Mouse (Mus musculus): Measurements from ENCODE around the gene Tnrc6a.

Gene Tnrc6a

DNA sequence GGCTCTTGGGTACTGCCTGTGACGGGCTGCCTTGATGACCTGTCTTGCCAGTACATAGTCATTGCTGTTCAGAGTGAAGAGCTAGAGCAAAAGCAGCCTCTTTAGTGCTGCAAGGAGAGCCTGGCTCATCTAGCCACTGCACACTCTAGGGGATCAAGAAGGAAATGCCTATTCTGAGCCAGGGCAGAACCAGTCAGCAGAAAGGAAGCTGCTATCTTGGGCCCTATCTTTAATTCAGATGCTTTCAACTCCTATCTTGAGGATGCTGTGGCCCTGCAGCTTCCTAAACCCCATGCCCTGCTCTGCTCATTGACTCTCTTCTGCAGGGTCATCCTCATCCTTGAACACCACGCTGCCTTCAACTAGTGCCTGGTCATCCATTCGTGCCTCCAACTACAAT lies 64.8 kb downstream of the Tnrc6a start:
- peak; percentile 36 for DNase-seq (ENCODE audit: low read depth, low spot score)

GRCm38 (mm10) chr7:123189762-123190161 lies 66.1 kb downstream of the Tnrc6a start:
- DNase-seq (ENCODE audit: low read depth, low spot score), result peak; percentile 53

- DNase-seq (ENCODE audit: low read depth, low spot score), result peak; percentile 26
These were observed 68.0 kb downstream of the Tnrc6a start for GRCm38 (mm10) chr7:123191731-123192130.

- no peak for DNase-seq (ENCODE audit: low read depth, low spot score)
These were observed 69.5 kb downstream of the Tnrc6a start for GRCm38 (mm10) chr7:123193201-123193600.

DNA sequence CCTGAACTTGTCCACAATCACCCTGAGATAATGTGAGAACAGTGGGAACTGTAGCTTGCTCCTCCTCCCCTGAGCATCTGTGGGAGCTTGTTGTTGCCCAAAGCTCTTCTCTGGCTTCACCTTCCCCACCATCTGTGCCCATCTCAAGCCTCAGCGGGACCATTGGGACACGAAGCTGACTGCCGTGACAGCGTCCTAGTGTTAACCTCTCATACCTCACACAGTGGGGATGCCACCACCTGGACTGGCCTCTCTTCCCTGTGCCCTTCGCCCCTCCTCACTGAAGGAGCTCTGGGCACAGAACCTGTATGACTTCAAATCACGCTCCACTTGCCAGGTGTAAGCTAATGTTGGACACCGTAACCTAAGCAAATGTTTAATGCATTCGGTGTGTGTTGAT lies 71.0 kb downstream of the Tnrc6a start:
- DNase-seq (ENCODE audit: low read depth, low spot score), result no peak

DNA sequence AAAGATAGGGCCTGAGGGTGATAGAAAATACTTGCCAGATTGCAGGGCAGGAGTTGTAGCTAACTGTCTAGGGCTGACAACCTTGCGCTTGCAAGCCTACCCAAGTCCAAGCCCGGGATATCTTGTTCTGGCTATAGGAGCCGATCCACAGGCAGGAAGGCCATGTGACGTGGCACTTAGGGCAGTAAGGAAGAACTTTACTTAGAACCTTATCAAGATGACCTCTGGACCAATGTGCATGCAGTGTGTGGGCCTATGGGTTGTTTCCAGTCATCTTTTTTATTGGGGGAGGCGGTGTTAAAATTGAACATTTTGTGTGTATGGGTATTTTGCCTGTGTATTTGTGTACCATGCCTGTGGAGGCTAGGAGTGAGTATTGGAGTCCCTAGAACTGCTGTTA lies 72.7 kb downstream of the Tnrc6a start:
- DNase-seq (ENCODE audit: low read depth, low spot score), result no peak

- peak; percentile 39 for DNase-seq (ENCODE audit: low read depth, low spot score)
These were observed 75.0 kb downstream of the Tnrc6a start for GRCm38 (mm10) chr7:123198695-123199094.

- no peak for DNase-seq (ENCODE audit: low read depth, low spot score)
These were observed 75.5 kb downstream of the Tnrc6a start for GRCm38 (mm10) chr7:123199151-123199550.

DNA sequence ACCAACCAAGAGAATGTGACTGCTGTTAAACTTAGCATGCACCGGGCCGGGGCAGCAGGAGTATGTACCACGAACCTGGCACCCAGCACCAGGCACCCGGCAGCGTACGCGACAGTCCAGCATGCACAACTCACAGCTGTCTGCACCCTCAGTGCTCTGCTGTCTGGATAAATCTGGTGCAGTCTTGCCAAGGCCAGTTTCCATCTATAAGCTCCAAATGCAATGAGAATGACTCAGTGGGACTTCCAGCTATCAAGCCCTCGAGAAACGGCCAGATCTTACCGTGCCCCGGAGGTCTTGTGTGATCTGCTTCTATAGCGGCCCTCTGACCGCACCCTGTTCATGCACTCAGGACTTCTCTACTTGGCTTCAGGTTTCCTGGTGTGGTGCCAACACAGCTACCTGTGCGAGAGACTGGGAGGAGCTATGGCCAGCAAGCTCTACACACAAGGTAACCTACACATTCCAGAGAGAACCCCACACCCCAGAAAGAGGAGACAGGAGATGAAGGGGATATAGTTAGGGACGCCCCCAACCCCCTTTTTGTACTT lies 76.0 kb downstream of the Tnrc6a start:
- DNase-seq (ENCODE audit: low read depth, low spot score), result no peak

DNA sequence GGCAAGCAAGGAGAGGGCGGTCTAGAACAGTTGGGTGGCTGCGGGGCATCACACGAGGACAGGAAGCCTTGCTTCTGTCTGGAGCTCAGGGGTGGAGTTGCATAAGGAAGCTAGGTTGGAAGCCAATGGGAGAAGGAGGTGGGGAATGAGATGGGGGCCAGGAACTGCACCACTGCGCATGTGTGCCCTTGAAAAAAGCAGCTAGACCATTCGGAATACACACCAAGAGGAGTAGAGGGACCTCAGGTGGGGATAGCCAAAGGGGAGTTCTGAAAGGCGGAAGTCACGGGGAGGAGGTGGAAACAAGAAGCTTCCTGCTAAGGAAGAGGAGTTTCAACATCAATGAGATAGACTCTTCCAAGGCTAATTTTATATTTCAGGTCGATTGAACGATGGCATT lies 77.0 kb downstream of the Tnrc6a start:
- no peak for DNase-seq (ENCODE audit: low read depth, low spot score)

GRCm38 (mm10) chr7:123205261-123205660 lies 81.6 kb downstream of the Tnrc6a start:
- peak; percentile 55 for DNase-seq (ENCODE audit: low read depth, low spot score)

DNA sequence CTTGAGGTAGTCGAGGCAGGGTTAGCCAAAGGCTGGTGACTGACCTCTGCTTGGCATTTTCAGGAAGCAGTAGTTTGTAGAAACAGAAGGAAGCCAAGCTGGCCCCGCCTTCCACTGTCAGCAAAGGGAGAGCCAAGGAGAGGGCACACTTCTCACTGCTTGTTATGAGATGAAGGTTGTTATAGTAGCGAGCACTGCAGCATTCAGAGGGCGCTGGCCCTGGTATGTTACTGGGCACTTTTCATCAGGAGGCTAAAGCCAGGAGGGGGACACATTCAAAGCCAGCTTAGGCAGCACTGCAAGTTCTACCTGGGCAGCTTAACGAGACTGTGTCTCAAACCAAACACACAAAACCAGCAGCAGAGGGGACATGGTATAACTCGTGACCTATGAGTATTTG lies 83.9 kb downstream of the Tnrc6a start:
- DNase-seq (ENCODE audit: low read depth, low spot score), result no peak

DNA sequence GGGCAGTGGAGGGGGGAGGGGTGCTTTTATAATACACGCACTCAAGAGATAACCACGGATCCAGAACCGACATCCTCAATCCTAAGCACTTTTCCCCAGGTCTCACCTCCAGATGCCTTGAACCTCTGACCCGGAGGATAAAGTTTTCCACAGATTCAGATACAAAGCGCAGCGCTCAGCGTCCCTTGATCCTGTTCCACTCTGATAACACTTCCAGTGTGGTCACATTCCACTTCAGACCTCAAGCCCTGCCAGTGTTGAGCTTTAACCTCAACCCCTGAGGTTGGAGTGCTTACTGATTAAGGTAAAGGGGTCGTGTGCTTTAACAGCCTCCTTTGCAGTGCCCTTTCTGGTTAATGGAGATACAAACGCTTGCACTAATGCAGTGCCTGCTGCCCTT lies 86.2 kb downstream of the Tnrc6a start:
- DNase-seq (ENCODE audit: low read depth, low spot score), result no peak

- no peak for DNase-seq (ENCODE audit: low read depth, low spot score)
These were observed 87.8 kb downstream of the Tnrc6a start for GRCm38 (mm10) chr7:123211461-123211860.

- no peak for DNase-seq (ENCODE audit: low read depth, low spot score)
These were observed 88.6 kb downstream of the Tnrc6a start for GRCm38 (mm10) chr7:123212316-123212715.

- DNase-seq (ENCODE audit: low read depth, low spot score), result no peak
These were observed 90.8 kb downstream of the Tnrc6a start, which contains the start of gene Slc5a11 for GRCm38 (mm10) chr7:123214365-123215075. Gene Slc5a11, plus strand, starts transcription at chr7:123214780.

DNA sequence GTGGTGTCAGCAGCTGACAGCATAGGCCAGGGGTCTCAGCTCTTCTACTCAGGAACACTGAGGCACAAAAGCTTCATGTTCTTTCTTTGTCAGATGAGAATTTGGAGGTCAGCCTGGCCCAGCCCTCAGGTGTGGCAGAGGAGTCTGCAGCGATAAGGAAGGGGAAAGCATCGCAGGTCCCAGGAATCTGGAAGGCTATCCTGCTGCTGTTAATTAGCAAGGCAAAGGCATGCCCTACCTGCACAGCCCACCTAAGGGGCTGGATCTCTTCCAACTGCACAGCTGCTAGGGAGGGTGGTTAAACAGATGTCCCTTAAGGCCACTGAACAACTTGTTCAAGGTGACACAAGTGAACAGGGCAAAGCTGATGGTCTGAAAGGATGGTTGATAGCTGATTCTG lies 91.5 kb downstream of the Tnrc6a start:
- DNase-seq (ENCODE audit: low read depth, low spot score), result no peak

- DNase-seq (ENCODE audit: low read depth, low spot score), result no peak
These were observed 94.0 kb downstream of the Tnrc6a start for GRCm38 (mm10) chr7:123217448-123218354.

DNA sequence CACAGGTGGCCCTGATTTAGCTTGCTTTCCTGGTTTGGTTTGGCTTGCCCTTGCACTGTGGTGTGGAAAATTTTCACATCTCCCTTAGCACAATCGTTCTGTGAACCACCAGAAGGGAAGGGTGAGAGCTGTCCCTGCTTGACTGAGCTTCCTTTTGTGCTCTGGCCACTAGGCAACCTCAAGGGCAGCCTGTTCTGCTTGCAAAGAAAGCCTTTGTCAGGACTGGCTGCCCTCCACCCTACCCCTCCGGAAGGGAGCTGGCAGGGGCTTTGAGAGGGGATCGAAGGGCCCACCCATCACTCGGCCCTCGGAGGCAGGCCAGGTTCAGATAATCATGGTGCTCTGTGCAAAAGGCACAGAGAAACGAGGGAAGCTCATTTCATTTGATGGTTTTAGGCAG lies 94.9 kb downstream of the Tnrc6a start:
- no peak for DNase-seq (ENCODE audit: low read depth, low spot score)

DNA sequence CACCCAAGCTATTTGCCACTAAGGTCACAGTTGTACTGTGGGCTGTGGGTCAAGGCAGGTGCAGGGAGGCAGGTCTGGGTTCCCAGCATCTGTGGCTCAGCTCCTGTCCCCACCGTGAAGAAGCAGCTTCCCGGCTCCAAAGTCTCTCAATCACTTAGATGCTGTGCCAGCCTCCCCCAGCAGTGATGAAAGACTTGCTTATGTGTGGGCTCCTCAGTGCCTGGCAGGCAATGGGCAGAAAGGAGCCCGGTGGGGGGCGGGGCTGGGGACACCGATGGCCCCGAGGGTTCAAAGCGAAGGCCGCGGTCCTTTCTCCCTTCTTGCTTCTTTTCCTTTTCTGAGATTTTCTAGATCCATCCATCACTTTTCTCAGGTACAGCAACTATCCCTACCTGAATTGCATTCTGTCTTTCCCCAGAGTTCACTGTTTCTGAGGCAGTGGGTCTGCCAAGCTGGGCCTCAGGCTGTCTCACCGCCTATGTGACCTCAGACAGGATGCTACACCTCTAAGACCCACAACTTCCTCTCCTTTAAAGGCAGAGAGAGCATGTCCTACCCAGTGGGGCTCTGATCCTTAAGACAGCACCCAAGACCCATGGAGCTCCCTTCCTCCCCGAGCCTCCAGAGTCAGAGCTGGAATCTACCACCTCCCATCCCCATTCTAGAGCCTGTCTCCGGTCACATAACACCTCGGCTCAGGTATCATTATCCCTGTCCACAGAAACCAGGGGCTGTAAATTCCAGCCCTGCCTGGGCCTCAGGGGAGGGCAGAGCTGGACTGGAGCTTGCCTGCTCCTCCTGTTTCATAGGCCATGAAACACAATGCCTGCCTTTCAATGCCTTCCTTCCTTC lies 96.3 kb downstream of the Tnrc6a start:
- peak; percentile 44 for DNase-seq (ENCODE audit: low read depth, low spot score)

DNA sequence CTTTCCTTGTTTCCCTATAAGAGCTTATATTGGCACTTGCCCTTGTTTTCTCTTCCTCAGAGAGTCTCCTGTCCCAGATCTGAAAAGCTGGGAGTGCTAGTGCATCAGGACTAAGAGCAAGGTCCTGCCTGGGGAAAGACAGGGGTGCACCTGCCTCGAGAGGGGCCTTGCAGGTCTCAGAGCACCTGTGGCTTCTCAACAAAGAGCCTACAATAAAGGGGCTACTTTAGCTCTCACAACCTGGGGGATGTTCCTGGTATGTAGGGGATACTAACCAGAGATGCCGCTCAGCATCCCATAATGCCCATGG lies 96.9 kb downstream of the Tnrc6a start:
- no peak for DNase-seq (ENCODE audit: low read depth, low spot score)

DNA sequence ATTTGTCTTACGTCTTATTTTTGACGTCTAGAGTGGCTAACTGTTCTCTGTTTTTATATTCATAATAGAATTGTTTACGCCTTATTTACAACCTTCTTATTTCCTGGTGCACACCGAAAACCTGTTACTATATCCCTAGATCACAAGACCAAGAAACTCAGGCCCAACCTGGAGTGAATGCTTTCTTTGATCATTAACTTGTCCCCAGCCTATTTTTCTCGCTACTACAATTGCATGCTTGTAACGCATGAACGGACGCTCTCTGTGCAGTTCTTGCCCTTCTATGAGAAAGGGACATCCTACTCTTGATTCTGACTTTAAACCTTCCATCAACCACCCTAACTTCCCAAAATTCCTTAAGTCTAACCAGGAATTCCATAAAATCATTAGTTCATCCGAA lies 100.4 kb downstream of the Tnrc6a start:
- DNase-seq (ENCODE audit: low read depth, low spot score), result no peak

All from CD4-positive helper T cell, adult 2 months (primary cell).